Mouse (Mus musculus): Measurements from ENCODE around the gene Iars. TPM values are rescaled to one million over a fixed set of nuclear protein-coding genes. Genes with fewer than 3 reads are reported as not detected.

Gene Iars
- polyA plus RNA-seq, 1 experiment from 2014 or later, result 86.8 TPM

DNA sequence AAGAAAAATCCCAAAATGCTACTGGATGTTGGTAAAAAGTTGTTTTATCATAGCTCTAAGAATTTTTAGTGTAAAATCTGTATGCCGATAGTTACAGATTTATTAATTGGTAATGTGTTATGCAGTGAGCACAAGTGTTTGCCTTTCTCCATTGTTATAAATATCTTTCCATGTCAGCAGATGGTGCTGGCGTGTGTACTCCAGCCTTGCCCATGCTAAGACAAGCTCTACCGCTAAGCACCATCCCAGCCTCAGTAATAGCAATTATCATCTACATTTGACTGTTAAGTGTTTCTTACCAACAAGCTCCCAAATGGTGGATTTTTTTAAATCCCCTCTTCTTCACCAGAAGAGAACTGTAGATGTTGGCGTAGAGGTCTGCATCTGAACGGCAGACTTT, 9.2 kb downstream of the Iars start:
- no peaks in the 10 kb centered on the region for H3K27me3 ChIP-seq (ENCODE audit: insufficient read depth, low read length)
- WGBS, result 92% methylated on average over 5 of the region's 5 CpGs
- no peak for ATAC-seq (ENCODE audit: insufficient read depth)
- peaks cover 59% of the 10 kb centered on the region for H3K36me3 ChIP-seq (ENCODE audit: insufficient read depth)
- no peaks in the 10 kb centered on the region for H3K4me1 ChIP-seq (ENCODE audit: insufficient read depth)
- no peak overlapping the region for H3K4me3 ChIP-seq (ENCODE audit: low read depth, low read length)
- TF ChIP-seq CTCF (IDR thresholded peaks at IDR 0.05; ENCODE audit: low read depth), result no peak
- no peak overlapping the region for H3K9ac ChIP-seq
- no peak overlapping the region for H3K27ac ChIP-seq (ENCODE audit: low read depth)
- no peak for DNase-seq
- H3K4me2 ChIP-seq, result no peak overlapping the region
- H3K9me3 ChIP-seq (ENCODE audit: low read depth, low read length), result no peaks in the 10 kb centered on the region

DNA sequence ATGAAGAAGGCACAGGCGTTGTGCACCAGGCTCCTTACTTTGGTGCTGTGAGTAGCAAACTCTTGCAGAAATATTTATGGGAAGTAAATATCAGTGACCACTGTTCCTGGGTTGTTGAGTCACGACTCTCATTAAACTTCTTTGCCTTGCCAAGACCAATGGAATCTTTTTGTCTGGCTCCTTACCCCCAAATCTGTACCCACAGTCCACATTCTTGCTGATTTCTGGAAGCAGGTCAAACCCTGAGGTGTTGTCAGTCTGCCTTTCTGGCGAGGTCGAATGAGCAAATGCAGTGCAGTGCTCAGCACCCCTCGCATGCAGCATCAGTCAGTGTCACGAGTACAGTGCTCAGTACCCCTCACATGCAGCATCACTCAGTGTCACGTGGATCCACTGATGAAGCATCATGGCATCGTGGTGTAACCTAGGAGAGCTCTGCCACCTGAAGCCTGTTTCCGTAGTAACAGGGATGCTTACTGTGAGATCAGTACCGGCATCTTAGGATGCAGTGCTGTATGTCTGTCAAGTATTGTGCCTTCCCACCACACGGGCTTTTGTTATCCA, 21.4 kb downstream of the Iars start:
- H3K9ac ChIP-seq, result no peak overlapping the region
- no peaks in the 10 kb centered on the region for H3K9me3 ChIP-seq (ENCODE audit: low read depth, low read length)
- H3K36me3 ChIP-seq (ENCODE audit: insufficient read depth), result peaks cover 73% of the 10 kb centered on the region
- H3K4me3 ChIP-seq (ENCODE audit: low read depth, low read length), result no peak overlapping the region
- ATAC-seq (ENCODE audit: insufficient read depth) (no peak), DNase-seq (no peak)
- no peak overlapping the region for H3K4me2 ChIP-seq
- no peak for TF ChIP-seq CTCF (IDR thresholded peaks at IDR 0.05; ENCODE audit: low read depth)
- 89% methylated on average over 11 of the region's 11 CpGs for WGBS
- no peaks in the 10 kb centered on the region for H3K27me3 ChIP-seq (ENCODE audit: insufficient read depth, low read length)
- H3K27ac ChIP-seq (ENCODE audit: low read depth), result no peak overlapping the region
- H3K4me1 ChIP-seq (ENCODE audit: insufficient read depth), result no peaks in the 10 kb centered on the region

DNA sequence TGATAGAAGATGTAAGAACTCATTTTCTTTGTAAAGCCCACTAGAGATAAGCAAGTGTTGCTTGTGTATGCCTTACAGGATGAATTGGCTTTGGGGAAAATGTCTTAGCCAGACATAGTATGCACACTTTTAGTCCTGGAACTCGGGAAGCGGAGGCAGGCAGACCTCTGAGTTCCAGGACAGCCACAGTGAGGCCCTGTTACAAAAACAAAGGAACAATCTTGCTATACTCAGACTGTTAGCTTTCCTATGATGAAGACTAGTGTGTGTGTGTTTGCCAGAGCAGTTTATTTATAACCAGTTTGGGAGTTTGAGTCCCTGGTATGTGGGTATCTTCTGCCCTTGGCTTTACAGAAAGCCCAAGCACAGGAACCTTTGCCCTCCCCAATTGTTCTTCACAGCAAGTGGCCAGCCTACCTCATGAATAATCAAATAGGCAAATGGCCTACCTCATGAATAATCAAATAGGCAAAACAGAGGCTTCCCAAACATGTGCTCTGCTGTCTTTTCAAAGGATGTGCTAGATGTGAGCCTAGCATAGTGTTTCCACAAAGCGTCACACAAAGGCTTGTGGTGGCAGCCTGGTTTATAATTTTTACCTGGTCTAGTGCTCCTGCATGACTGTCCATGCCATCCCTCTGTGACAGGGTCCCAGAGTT, 24.3 kb downstream of the Iars start:
- Histone ChIP-seq H3K4me2 (no peak overlapping the region), H3K9ac (no peak overlapping the region), H3K4me1 (ENCODE audit: insufficient read depth) (no peaks in the 10 kb centered on the region), H3K4me3 (ENCODE audit: low read depth, low read length) (no peak overlapping the region), H3K27ac (ENCODE audit: low read depth) (no peak overlapping the region), H3K36me3 (ENCODE audit: insufficient read depth) (peaks cover 91% of the 10 kb centered on the region), H3K27me3 (ENCODE audit: insufficient read depth, low read length) (no peaks in the 10 kb centered on the region), H3K9me3 (ENCODE audit: low read depth, low read length) (no peaks in the 10 kb centered on the region)
- 97% methylated on average over 3 of the region's 3 CpGs for WGBS
- no peak for DNase-seq
- TF ChIP-seq CTCF (IDR thresholded peaks at IDR 0.05; ENCODE audit: low read depth), result no peak
- no peak for ATAC-seq (ENCODE audit: insufficient read depth)

DNA sequence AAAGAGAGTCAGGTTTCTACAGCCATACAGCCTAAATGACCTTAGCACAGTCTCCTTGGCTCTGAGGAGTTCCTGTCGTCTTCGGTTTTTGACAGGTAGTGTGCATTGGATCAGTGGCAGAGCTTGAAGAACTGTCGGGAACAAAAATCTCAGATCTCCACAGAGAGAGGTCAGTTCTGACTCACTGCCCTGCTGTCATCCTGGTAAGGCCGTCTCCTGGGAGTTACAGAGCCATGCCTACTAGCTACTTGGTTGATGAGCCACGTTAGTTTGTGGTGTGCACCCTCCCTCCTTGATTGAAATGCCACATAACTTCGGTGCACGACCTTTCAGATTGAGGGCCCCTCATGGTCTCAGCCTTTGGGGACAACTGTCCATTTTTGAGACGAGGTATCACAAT, 26.4 kb downstream of the Iars start:
- no peaks in the 10 kb centered on the region for H3K9me3 ChIP-seq (ENCODE audit: low read depth, low read length)
- no peak overlapping the region for H3K4me3 ChIP-seq (ENCODE audit: low read depth, low read length)
- H3K4me2 ChIP-seq, result no peak overlapping the region
- H3K36me3 ChIP-seq (ENCODE audit: insufficient read depth), result peaks cover 90% of the 10 kb centered on the region
- no peak for ATAC-seq (ENCODE audit: insufficient read depth)
- no peak overlapping the region for H3K27ac ChIP-seq (ENCODE audit: low read depth)
- H3K9ac ChIP-seq, result no peak overlapping the region
- H3K27me3 ChIP-seq (ENCODE audit: insufficient read depth, low read length), result no peaks in the 10 kb centered on the region
- no peak for TF ChIP-seq CTCF (IDR thresholded peaks at IDR 0.05; ENCODE audit: low read depth)
- no peak for DNase-seq
- H3K4me1 ChIP-seq (ENCODE audit: insufficient read depth), result no peaks in the 10 kb centered on the region
- WGBS, result 95% methylated on average over 8 of the region's 8 CpGs

DNA sequence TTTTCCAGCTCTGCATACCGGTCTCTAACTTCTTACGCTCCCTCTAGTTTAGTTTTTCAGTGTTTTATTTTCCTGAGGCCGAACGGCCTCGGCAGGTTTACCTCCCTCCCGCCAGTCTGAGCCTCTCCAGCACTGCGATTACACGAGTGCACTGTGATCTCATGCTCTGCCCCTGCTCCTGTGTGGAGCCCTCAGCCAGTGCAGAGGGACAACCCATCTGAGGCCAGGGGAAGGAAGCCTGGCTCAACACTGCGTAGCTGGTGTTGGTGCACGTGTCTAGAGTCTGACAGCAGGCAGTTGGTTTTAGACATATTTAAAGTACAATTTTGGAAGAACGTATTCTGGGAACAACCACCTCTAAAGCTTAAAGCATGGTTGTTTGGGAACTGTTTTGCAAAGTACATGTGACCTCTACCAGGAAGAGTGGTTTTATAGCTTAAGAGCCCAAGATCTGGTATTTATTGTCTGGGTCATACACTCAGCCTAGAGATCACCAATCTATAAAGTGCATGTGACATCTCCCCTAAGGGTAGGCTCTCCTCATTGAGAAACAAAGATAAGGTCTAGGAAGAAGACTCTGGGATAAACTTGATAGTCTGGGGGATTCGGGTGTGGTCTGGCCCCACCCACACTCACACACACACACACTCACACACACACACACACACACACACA, 30.3 kb downstream of the Iars start:
- peaks cover 86% of the 10 kb centered on the region for H3K36me3 ChIP-seq (ENCODE audit: insufficient read depth)
- H3K27ac ChIP-seq (ENCODE audit: low read depth), result no peak overlapping the region
- 92% methylated on average over 12 of the region's 12 CpGs for WGBS
- H3K4me3 ChIP-seq (ENCODE audit: low read depth, low read length), result no peak overlapping the region
- no peaks in the 10 kb centered on the region for H3K4me1 ChIP-seq (ENCODE audit: insufficient read depth)
- DNase-seq, result no peak
- no peak overlapping the region for H3K4me2 ChIP-seq
- H3K9me3 ChIP-seq (ENCODE audit: low read depth, low read length), result no peaks in the 10 kb centered on the region
- ATAC-seq (ENCODE audit: insufficient read depth), result no peak
- no peaks in the 10 kb centered on the region for H3K27me3 ChIP-seq (ENCODE audit: insufficient read depth, low read length)
- no peak overlapping the region for H3K9ac ChIP-seq
- TF ChIP-seq CTCF (IDR thresholded peaks at IDR 0.05; ENCODE audit: low read depth), result no peak

DNA sequence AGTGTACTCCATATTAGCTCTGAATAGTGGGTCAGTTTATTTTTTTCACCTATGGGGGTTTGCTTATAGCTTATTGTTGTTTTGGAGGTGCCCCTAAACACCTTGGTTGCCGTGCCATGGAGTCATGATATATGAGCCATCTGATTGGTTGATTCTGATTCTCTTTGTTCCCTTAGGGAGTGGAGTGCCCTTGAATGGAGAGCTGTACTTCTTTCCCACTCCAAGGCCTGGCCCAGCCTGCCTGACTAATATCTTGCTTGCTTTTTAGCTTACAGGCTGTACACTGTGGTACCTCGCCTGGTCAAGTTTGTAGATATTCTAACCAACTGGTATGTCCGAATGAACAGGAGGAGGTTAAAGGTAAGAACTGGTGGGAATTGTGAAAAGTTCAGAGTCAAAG, 37.4 kb downstream of the Iars start:
- no peak overlapping the region for H3K4me3 ChIP-seq (ENCODE audit: low read depth, low read length)
- H3K27ac ChIP-seq (ENCODE audit: low read depth), result no peak overlapping the region
- 80% methylated on average over 3 of the region's 3 CpGs for WGBS
- peaks cover 97% of the 10 kb centered on the region for H3K36me3 ChIP-seq (ENCODE audit: insufficient read depth)
- no peak for TF ChIP-seq CTCF (IDR thresholded peaks at IDR 0.05; ENCODE audit: low read depth)
- H3K4me1 ChIP-seq (ENCODE audit: insufficient read depth), result no peaks in the 10 kb centered on the region
- ATAC-seq (ENCODE audit: insufficient read depth) (no peak), DNase-seq (no peak)
- no peaks in the 10 kb centered on the region for H3K9me3 ChIP-seq (ENCODE audit: low read depth, low read length)
- H3K4me2 ChIP-seq, result no peak overlapping the region
- no peak overlapping the region for H3K9ac ChIP-seq
- H3K27me3 ChIP-seq (ENCODE audit: insufficient read depth, low read length), result no peaks in the 10 kb centered on the region

DNA sequence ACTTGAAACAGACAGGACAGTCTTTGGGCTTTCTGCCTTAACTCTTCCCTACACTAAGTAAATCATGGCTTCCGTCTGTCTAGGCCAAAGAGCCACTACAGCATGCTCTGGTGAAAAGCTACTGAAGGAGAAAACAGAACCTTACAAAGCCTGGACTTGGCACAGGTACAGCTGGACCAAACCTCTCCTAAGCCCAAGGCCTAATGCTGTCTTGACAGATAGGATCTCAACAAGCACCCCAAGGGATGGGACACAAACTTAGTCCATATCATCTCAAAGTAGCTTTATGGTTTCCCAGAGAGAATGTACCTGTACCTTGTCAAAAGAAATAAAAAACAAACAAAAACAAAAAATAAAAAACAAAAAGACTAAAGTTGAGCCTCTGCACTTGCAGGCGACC, 54.5 kb downstream of the Iars start:
- WGBS, result 91% methylated on average over 2 of the region's 2 CpGs
- Histone ChIP-seq H3K36me3 (ENCODE audit: insufficient read depth) (peaks cover 44% of the 10 kb centered on the region), H3K27ac (ENCODE audit: low read depth) (no peak overlapping the region)

More for the DNA sequence above, 54.5 kb downstream of the Iars start:
- Histone ChIP-seq H3K4me1 (ENCODE audit: insufficient read depth) (no peaks in the 10 kb centered on the region), H3K4me2 (no peak overlapping the region), H3K9ac (no peak overlapping the region), H3K4me3 (ENCODE audit: low read depth, low read length) (no peak overlapping the region), H3K9me3 (ENCODE audit: low read depth, low read length) (no peaks in the 10 kb centered on the region), H3K27me3 (ENCODE audit: insufficient read depth, low read length) (no peaks in the 10 kb centered on the region)
- TF ChIP-seq CTCF (IDR thresholded peaks at IDR 0.05; ENCODE audit: low read depth), result no peak
- ATAC-seq (ENCODE audit: insufficient read depth), result no peak
- no peak for DNase-seq

All from lung, embryonic 14.5 days (tissue).